9 mouse cellular contexts compared by ENCODE assay signal in genomic region chr3:102676946-102677534, GRCm38 (mm10). TPM values are rescaled to one million over a fixed set of nuclear protein-coding genes. Genes with fewer than 3 reads are reported as not detected.
DNase-seq lines count a peak whose midpoint lies in the region.
"Had no signal": no experiment of that assay in that cellular context is flagged by ENCODE, and none has a peak within 500 bp of the region (broad histone marks: within the 10 kb centered on the region; RNA-seq: fewer than 3 reads in every experiment).

No protein-coding gene starts in this region.

- H3K9me3 ChIP-seq in limb, embryonic 10.5 days (replicated peaks): no peaks in the 10 kb centered on the region

- H3K27me3 ChIP-seq in limb, embryonic 10.5 days (ENCODE audit: low read depth, poor library complexity, severe bottlenecking): no peaks in the 10 kb centered on the region

- intact Hi-C loops in left cerebral cortex, postnatal 4 days (cut with DNase I): no loop called here

- H3K36me3 ChIP-seq in limb, embryonic 10.5 days: no peaks in the 10 kb centered on the region

- peak; percentile 18 for DNase-seq in adrenal gland, postnatal 10 days
- DNase-seq in adrenal gland, adult (ENCODE audit: inconsistent age in 2 of 2, low spot score in 1 of 2): no peak
- peak; percentile 26 for DNase-seq in 3T3-L1 (ENCODE audit: low read depth, low spot score)
- peak; percentile 55 to 72 for DNase-seq in frontal cortex, adult 2 months (ENCODE audit: extremely low spot score in 1 of 2, low spot score in 1 of 2)
- DNase-seq in left cerebral cortex, postnatal 4 days: peak; percentile 84
- no peak for DNase-seq in retina, embryonic 14.5 days (ENCODE audit: low spot score)
- no peak for DNase-seq in limb, embryonic 10.5 days (ENCODE audit: low spot score)
- DNase-seq in adrenal gland, adult 8-10 months: no peak

- WGBS in limb, embryonic 10.5 days: 84% methylated on average over 7 of the region's 7 CpGs

- no peak overlapping the region for H3K27ac ChIP-seq in limb, embryonic 10.5 days
- H3K27ac ChIP-seq: kidney, postnatal 0 days had no signal

- peaks cover 11% of the 10 kb centered on the region for H3K4me1 ChIP-seq in limb, embryonic 10.5 days

- no peak overlapping the region for H3K4me3 ChIP-seq in limb, embryonic 10.5 days

RNA-seq across cellular contexts. Expression of gene Tspan2, which starts 57.3 kb away (rescaled TPM):
- 10 to 100 TPM; 12.3 to 17.1 TPM for total RNA-seq in adrenal gland, postnatal 10 days (2021)
- 46.1 and 50.2 TPM in 2 replicates for polyA plus RNA-seq in frontal cortex, adult 2 months (2012; rRNA removed)
- 10 to 100 TPM; 23.6 to 30.7 TPM for total RNA-seq in left cerebral cortex, postnatal 4 days (2021)
- 5.9 and 6.9 TPM in 2 replicates for polyA plus RNA-seq in limb, embryonic 10.5 days (2016; fragmentation: Nextera tagmentation; extraction: Ambion mirVana)
- total RNA-seq in adrenal gland, adult 8-10 months (2022): 1 to 10 TPM; 4.8 to 10.0 (median 7.3) TPM

Comparison
In these comparisons a context has a peak if more than half of its experiments do, and no peak if none do; other contexts are left out.
1. DNase-seq: peak in adrenal gland, postnatal 10 days (single experiment), 3T3-L1 (single experiment), frontal cortex, adult 2 months (2 of 2) and left cerebral cortex, postnatal 4 days (single experiment); none in adrenal gland, adult (0 of 2), retina, embryonic 14.5 days (single experiment), limb, embryonic 10.5 days (single experiment) and adrenal gland, adult 8-10 months (single experiment).